25 mouse cellular contexts compared by ENCODE assay signal in the genomic region with DNA sequence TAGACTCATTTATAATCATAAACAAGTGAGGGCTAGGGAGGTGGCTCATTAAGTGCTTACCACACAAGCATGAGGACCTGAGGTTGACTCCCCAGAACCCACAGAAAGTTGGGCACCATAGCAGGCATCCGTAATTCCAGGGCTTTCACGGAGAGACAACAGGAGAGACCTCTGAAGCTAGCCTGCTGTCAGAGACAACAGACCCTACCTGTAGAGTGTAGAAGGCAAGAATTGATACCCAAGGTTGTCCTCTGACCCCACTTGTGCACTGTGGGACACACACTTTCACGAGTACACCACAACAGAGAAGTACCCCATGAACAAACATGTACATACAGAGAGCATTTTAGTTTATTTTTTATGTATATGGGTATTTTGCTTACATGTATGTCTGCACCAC. TPM values are rescaled to one million over a fixed set of nuclear protein-coding genes. Genes with fewer than 3 reads are reported as not detected.
DNase-seq lines count a peak whose midpoint lies in the region; ATAC-seq and TF ChIP-seq lines count a peak whose summit lies in the region.
"Had no signal": no experiment of that assay in that cellular context is flagged by ENCODE, and none has a peak within 500 bp of the region (broad histone marks: within the 10 kb centered on the region; RNA-seq: fewer than 3 reads in every experiment).

No protein-coding gene starts in this region.

- ATAC-seq in heart, embryonic 13.5 days (ENCODE audit: extremely low read depth, insufficient number of reproducible peaks, low FRiP score, low TSS enrichment): no peak
- ATAC-seq in limb, embryonic 11.5 days (ENCODE audit: insufficient number of reproducible peaks, low FRiP score, low TSS enrichment, low read depth): no peak
- no peak for ATAC-seq in embryonic facial prominence, embryonic 12.5 days (ENCODE audit: insufficient number of reproducible peaks, insufficient read depth, low FRiP score, low TSS enrichment)
- ATAC-seq in liver, embryonic 13.5 days (ENCODE audit: low read depth): no peak
- ATAC-seq: hindbrain, postnatal 0 days; midbrain, embryonic 15.5 days; Patski had no signal

- no peak overlapping the region for H3K27ac ChIP-seq in heart, embryonic 13.5 days (replicated peaks)
- H3K27ac ChIP-seq in limb, embryonic 11.5 days (replicated peaks; ENCODE audit: low read depth, low read length): no peak overlapping the region
- no peak overlapping the region for H3K27ac ChIP-seq in limb, embryonic 10.5 days
- H3K27ac ChIP-seq in embryonic facial prominence, embryonic 12.5 days: 0 out of 2 replicates have a peak overlapping the region, but pooled peaks have one; percentile 6
- H3K27ac ChIP-seq in liver, embryonic 13.5 days: peak overlapping the region; percentile 11; the same call in 1 of the 2 replicates
- H3K27ac ChIP-seq in layer of hippocampus, adult 2 months: no peak overlapping the region
- H3K27ac ChIP-seq: forebrain, embryonic 12.5 days; left cerebral cortex, adult 2 months; neural tube, embryonic 12.5 days had no signal

- TF ChIP-seq CTCF in layer of hippocampus, adult 2 months (conservative IDR thresholded peaks at IDR 0.05): no peak

- no peak overlapping the region for H3K4me3 ChIP-seq in heart, embryonic 13.5 days
- H3K4me3 ChIP-seq in limb, embryonic 11.5 days (ENCODE audit: low read depth, low read length): no peak overlapping the region
- H3K4me3 ChIP-seq in limb, embryonic 10.5 days: no peak overlapping the region; the same call in 1 of the 2 replicates
- H3K4me3 ChIP-seq in embryonic facial prominence, embryonic 12.5 days: no peak overlapping the region
- H3K4me3 ChIP-seq in liver, embryonic 13.5 days (replicated peaks): no peak overlapping the region
- no peak overlapping the region for H3K4me3 ChIP-seq in layer of hippocampus, adult 2 months

- H3K4me1 ChIP-seq in heart, embryonic 13.5 days: peaks cover 37% of the 10 kb centered on the region
- peaks cover 3% of the 10 kb centered on the region; the same call in 1 of the 2 replicates for H3K4me1 ChIP-seq in limb, embryonic 11.5 days (ENCODE audit: control insufficient read depth, insufficient read depth, low read length)
- peaks cover 36% of the 10 kb centered on the region for H3K4me1 ChIP-seq in limb, embryonic 10.5 days
- peaks cover 12% of the 10 kb centered on the region for H3K4me1 ChIP-seq in embryonic facial prominence, embryonic 12.5 days
- peaks cover 35% of the 10 kb centered on the region for H3K4me1 ChIP-seq in liver, embryonic 13.5 days (replicated peaks)

- 91% methylated on average over 3 of the region's 3 CpGs for WGBS in heart, embryonic 13.5 days
- WGBS in limb, embryonic 11.5 days: 86% methylated on average over 3 of the region's 3 CpGs
- WGBS in limb, embryonic 10.5 days: 93% methylated on average over 3 of the region's 3 CpGs
- WGBS in embryonic facial prominence, embryonic 12.5 days: 92% methylated on average over 3 of the region's 3 CpGs
- WGBS in liver, embryonic 13.5 days (ENCODE audit: insufficient replicate concordance): 75% methylated on average over 3 of the region's 3 CpGs

- peaks cover 8% of the 10 kb centered on the region; the same call in 1 of the 2 replicates for H3K36me3 ChIP-seq in heart, embryonic 13.5 days
- no peaks in the 10 kb centered on the region for H3K36me3 ChIP-seq in limb, embryonic 11.5 days (ENCODE audit: control insufficient read depth, insufficient read depth, low read length)
- peaks cover 9% of the 10 kb centered on the region for H3K36me3 ChIP-seq in limb, embryonic 10.5 days
- no peaks in the 10 kb centered on the region for H3K36me3 ChIP-seq in embryonic facial prominence, embryonic 12.5 days
- H3K36me3 ChIP-seq in liver, embryonic 13.5 days: peaks cover 9% of the 10 kb centered on the region
- H3K36me3 ChIP-seq: forebrain, embryonic 12.5 days; midbrain, embryonic 15.5 days; neural tube, embryonic 12.5 days had no signal

- H3K27me3 ChIP-seq in heart, embryonic 13.5 days (replicated peaks): no peaks in the 10 kb centered on the region
- H3K27me3 ChIP-seq in limb, embryonic 11.5 days (ENCODE audit: control insufficient read depth, insufficient read depth, low read length): no peaks in the 10 kb centered on the region
- H3K27me3 ChIP-seq in limb, embryonic 10.5 days (ENCODE audit: low read depth, poor library complexity, severe bottlenecking): no peaks in the 10 kb centered on the region
- H3K27me3 ChIP-seq in embryonic facial prominence, embryonic 12.5 days: no peaks in the 10 kb centered on the region
- no peaks in the 10 kb centered on the region for H3K27me3 ChIP-seq in liver, embryonic 13.5 days
- H3K27me3 ChIP-seq: CH12.LX; forebrain, embryonic 12.5 days; midbrain, embryonic 15.5 days; neural tube, embryonic 12.5 days; Patski had no signal

- no peak for DNase-seq in heart, adult 8-10 months (ENCODE audit: low spot score)
- DNase-seq in limb, embryonic 11.5 days (ENCODE audit: low spot score): peak; percentile 19
- no peak for DNase-seq in limb, embryonic 10.5 days (ENCODE audit: low spot score)
- DNase-seq in liver, embryonic 13.5 days: no peak
- no peak for DNase-seq in layer of hippocampus, adult 2 months (ENCODE audit: low spot score in 2 of 2)
- DNase-seq in cerebellum, postnatal 4 days (ENCODE audit: low spot score in 2 of 2): no peak
- DNase-seq: B cell, adult 2 months; cerebellum, adult 11 months; cerebellum, postnatal 36 days; gastrocnemius, adult 2 months; heart, postnatal 36 days; left cerebral cortex, postnatal 4 days; lung, adult 18-20 months; lung, postnatal 14 days; right cerebral cortex, postnatal 14 days had no signal

- no peaks in the 10 kb centered on the region for H3K9me3 ChIP-seq in heart, embryonic 13.5 days
- no peaks in the 10 kb centered on the region for H3K9me3 ChIP-seq in limb, embryonic 11.5 days (ENCODE audit: control insufficient read depth, low read length)
- no peaks in the 10 kb centered on the region for H3K9me3 ChIP-seq in limb, embryonic 10.5 days (replicated peaks)
- H3K9me3 ChIP-seq in embryonic facial prominence, embryonic 12.5 days: no peaks in the 10 kb centered on the region
- H3K9me3 ChIP-seq in liver, embryonic 13.5 days (replicated peaks): no peaks in the 10 kb centered on the region
- H3K9me3 ChIP-seq: forebrain, embryonic 12.5 days; heart, embryonic 10.5 days; midbrain, embryonic 15.5 days; neural tube, embryonic 12.5 days had no signal

- H3K9ac ChIP-seq in heart, embryonic 13.5 days: no peak overlapping the region
- no peak overlapping the region for H3K9ac ChIP-seq in limb, embryonic 11.5 days (ENCODE audit: low read length)
- H3K9ac ChIP-seq in embryonic facial prominence, embryonic 12.5 days: no peak overlapping the region
- H3K9ac ChIP-seq in liver, embryonic 13.5 days: peak overlapping the region; percentile 40; the same call in 1 of the 2 replicates
- H3K9ac ChIP-seq: midbrain, embryonic 15.5 days had no signal

- H3K4me2 ChIP-seq in heart, embryonic 13.5 days: 0 out of 2 replicates have a peak overlapping the region, but pooled peaks have one; percentile 83
- H3K4me2 ChIP-seq in limb, embryonic 11.5 days (ENCODE audit: low read depth, severe bottlenecking): no peak overlapping the region
- H3K4me2 ChIP-seq in embryonic facial prominence, embryonic 12.5 days (replicated peaks): no peak overlapping the region
- H3K4me2 ChIP-seq in liver, embryonic 13.5 days: peak overlapping the region; percentile 92

RNA-seq across cellular contexts. Expression of a gene that starts 2.0 kb away (rescaled TPM):
- 58.4 and 62.7 TPM in 2 replicates for polyA plus RNA-seq in heart, embryonic 13.5 days (2015; fragmentation: Nextera tagmentation; extraction: Ambion mirVana)
- 10 to 100 TPM; 47.1 to 54.5 (median 48.3) TPM for total RNA-seq in heart, adult 8-10 months (2022)
- 138 and 149 TPM in 2 replicates for polyA plus RNA-seq in limb, embryonic 11.5 days (2014; fragmentation: Nextera tagmentation; extraction: Ambion mirVana)
- 119 and 125 TPM in 2 replicates for polyA plus RNA-seq in limb, embryonic 10.5 days (2016; fragmentation: Nextera tagmentation; extraction: Ambion mirVana)
- polyA plus RNA-seq in embryonic facial prominence, embryonic 12.5 days (2016; fragmentation: Nextera tagmentation; extraction: Ambion mirVana): 114 and 120 TPM in 2 replicates
- polyA plus RNA-seq in liver, embryonic 13.5 days (2015; fragmentation: Nextera tagmentation; extraction: Ambion mirVana): 53.4 and 57.0 TPM in 2 replicates
- total RNA-seq in layer of hippocampus, adult 2 months (2021): 10 to 100 TPM; 55.8 to 57.8 TPM

Comparison
In these comparisons a context has a peak if more than half of its experiments do, and no peak if none do; other contexts are left out.
1. H3K27ac ChIP-seq: peak in embryonic facial prominence, embryonic 12.5 days (single experiment) and liver, embryonic 13.5 days (single experiment); none in heart, embryonic 13.5 days (single experiment), limb, embryonic 11.5 days (single experiment), limb, embryonic 10.5 days (single experiment) and layer of hippocampus, adult 2 months (single experiment).
2. H3K4me2 ChIP-seq: peak in heart, embryonic 13.5 days (single experiment) and liver, embryonic 13.5 days (single experiment); none in limb, embryonic 11.5 days (single experiment) and embryonic facial prominence, embryonic 12.5 days (single experiment).